Mouse (Mus musculus): ENCODE results near the gene Sgip1.

The Sgip1 gene

DNA sequence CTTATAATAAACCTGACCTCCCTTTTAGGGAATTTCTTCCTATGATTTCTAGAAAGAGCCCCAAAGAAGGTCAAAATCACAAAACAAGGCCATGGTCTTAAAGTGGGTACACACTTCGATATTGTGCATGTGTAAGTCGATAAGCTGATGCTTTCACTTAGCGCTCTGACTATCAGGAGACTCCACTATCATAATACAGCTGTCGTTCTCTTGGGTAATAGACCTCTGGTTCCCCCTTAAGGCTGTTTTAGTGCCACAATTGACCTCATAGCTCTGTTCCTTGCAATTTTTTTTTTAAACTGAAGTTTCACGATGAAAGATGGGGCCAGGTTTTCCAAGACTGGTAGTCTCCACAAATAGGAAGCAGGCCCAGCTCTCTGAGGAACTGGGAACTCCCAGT lies 238.3 kb downstream of the Sgip1 start:
- no peak for DNase-seq

DNA sequence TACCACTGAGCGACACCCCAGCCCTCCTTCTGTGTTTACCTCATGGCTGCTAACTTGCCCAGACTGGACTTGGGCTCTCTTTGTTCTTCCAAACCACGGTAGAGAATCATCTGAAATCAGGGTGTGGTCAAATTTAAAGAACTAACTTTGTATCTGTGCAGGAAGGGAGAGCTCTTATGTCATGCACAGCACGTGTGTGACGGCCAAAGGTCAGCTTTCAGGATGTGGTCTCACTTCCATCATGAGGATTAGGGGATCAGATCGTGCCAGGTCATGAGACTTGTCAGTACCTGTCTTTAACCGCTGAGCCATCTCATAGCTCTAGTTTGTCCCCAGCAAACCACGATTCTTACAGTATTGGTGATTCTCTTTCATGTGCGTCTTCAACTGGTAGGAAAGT lies 240.6 kb downstream of the Sgip1 start:
- no peak for DNase-seq

DNA sequence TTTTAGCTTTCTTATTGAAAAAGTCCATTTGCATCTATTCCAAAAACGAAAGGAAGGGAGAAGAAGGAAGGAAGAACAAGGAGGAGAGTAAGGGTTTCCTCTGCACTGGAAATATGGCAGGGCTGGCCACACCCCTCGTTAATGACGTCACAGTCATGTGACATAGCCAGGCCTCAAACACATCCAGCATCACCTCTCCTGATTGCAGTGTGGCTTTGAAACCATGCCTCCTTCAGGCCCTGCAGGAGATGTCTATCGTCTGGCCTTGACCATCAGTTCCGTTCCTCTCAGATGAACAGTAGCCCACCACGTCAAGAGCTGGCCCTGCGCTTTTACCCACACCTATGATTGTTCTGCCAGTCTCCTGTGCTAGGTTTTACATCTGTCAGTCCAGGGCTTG lies 245.1 kb downstream of the Sgip1 start:
- DNase-seq, result no peak

DNA sequence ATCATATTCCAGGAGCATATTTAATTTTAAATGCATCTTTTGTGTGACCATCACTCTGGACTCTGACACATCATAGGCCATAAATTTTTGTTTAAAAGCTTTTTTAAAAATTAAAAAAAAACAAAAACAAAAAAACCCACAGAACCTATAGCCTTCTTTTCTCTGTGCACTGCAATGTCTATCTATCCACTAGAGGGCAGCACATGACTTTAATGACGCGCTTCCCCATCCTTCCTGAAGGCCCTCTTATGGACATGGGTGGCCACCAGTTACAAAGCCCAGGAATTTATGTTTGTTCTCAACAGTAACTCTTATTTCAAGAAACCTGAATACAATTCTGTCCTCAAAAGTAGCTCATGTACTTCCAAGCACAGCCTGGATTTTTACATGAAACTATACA lies 245.8 kb downstream of the Sgip1 start:
- DNase-seq, result peak; percentile 68

DNA sequence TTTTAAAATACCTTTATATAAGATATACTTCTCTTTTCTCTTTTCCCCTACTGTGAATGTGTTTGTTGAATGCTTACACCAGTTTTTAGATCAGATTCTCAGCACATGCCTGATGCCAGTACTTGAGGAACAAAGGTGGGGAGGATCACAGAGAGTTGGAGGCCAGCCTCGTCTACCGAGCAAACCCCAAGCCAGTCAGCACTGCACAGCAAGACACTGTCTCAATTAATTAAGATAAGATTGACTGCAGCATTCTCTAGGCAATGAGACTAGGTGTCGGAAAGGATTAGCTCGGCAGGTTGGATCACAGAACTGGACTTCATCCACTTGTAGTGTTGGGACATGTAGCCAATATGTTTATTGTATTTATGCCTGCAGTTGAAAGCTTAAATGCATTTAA lies 246.2 kb downstream of the Sgip1 start:
- DNase-seq, result no peak

DNA sequence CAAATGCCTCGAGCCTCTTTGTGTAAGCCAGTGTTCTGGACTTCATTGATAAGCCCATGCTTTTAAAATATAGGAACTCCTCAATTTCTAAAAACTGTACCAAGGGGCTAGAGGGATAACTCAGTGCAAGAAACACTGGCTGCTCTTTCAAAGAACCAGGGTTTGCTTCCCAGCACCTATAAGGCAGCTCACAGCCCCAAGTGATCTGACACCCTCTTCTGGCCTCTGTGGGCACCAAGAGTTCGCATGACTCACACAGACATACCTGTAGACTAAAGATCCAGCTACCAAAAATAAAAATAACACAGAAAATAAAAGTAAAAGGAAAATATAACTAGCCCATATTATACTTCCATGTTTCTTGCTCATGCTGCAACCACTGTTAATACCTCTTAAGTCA lies 246.7 kb downstream of the Sgip1 start:
- DNase-seq, result no peak

DNA sequence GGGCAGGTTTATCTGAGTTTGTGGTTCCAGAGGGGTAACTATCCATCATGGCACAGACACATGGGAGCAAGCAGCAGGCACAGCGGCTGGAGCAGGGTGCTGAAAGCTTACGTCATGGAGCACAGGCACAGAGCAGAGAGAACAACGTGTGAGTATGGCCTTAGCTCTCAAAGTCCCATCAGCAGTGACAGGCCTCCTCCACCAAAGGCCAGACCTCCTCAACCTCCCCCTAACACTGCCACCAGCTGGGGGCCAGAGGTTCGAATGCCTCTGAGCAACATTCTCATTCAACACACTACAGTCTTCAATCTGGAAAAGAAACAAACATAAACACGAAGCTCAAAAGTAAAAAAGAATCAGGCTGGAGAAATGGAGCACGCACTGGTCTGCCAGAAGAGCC lies 247.4 kb downstream of the Sgip1 start:
- no peak for DNase-seq

DNA sequence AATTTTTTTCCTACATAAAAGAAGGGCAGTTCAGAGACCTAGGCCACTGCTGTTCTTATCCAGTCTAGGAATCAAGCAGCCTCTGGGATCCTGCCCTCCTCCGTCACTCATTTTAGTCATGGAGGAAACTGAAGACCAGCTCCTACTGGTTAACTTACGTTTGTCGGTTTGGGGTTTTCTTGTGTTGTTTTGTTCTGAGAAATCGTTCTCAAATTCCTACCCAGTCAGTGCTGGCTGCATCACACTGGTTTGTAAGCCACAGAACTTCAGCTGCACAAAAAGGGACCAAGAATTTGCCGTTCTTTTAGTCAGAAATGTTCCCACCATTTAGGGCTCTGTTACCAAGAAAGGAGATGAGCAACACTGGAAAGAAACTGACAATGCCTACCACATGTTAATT lies 248.3 kb downstream of the Sgip1 start:
- no peak for DNase-seq

DNA sequence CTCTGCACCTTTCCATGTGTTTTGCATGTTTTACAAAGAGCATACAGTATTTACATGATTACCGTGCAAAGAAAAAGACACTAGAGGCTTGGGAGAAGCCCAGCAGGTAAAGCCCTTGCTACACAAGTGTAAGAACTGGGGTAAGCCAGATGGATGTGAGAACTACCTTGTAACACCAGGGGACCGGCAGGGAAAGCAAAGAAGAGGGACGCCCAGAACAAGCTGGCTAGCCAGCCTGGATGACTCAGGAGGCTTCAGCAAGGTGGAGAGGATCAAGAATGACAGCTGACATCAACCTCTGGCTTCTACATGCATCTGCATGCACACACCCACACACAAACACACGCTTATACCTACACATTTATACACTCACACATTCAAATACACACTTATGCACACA lies 248.9 kb downstream of the Sgip1 start:
- no peak for DNase-seq

DNA sequence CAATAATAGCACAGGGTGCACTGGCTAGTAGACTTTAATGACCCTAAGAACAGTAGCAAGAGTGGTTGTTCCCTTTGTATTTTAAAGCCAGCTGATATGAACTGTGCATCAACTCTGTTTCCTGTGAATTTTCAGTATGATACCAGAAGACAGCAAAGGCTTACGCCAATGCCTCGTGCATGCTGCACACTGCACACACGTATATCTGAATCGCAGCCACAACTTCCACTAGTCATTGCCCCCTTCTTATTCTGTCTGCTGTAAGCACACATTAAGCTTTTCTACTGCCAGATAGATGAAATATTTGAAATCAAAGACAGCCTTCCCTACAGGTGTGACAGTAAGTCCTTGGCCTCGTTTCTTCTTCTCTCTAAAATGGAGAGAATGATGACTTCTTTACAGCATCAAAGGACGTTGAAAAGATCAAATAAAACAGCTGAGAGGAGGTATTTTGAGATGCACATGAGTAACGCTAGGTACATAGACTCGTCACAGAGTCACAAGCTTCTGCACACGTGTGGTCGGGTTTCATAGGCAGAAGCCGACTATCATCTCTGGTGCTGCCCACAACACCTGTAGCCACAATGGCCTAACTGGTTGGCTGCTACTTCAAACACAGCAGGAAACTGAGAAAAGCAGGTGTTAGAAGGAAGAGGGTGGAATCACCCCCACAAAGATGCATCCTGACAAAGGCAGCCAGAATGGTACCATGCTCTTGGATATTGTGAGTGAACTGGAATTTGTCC lies 249.7 kb downstream of the Sgip1 start:
- DNase-seq, result no peak

DNA sequence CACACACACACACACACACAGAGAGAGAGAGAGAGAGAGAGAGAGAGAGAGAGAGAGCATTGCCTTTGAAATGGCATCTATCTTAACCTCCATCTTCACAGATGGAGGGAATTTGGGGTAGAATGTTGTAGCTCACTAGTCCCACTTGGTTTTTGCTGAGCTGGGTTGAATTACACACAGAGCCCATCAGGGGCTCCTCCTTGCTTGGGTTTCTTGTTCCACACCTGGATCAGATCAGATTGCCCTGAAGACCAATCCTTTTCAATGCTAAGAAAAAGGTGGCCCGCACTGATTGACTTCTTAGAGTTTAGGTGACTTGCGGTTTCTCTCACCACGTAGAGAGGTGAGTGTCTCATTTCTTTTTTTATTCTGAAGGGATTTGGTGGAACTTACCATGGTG lies 250.6 kb downstream of the Sgip1 start:
- DNase-seq, result no peak

DNA sequence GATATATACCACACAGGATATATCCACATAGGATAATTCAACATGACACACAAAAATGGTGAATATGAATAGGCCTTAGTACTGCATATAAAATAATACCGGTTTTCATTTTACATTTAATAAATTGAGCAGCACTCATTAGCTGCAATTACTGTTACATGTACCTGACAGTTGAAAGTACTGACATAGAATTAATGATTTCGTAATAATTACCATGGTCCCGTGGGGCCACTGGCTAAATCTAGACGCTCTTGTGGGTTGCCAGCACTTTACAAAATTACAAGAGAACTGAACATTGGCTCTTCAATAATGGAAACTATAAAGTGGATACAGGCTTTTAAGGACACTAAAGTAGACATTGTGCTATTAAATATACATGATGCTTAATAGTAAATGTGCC lies 263.6 kb downstream of the Sgip1 start:
- no peak for DNase-seq

DNA sequence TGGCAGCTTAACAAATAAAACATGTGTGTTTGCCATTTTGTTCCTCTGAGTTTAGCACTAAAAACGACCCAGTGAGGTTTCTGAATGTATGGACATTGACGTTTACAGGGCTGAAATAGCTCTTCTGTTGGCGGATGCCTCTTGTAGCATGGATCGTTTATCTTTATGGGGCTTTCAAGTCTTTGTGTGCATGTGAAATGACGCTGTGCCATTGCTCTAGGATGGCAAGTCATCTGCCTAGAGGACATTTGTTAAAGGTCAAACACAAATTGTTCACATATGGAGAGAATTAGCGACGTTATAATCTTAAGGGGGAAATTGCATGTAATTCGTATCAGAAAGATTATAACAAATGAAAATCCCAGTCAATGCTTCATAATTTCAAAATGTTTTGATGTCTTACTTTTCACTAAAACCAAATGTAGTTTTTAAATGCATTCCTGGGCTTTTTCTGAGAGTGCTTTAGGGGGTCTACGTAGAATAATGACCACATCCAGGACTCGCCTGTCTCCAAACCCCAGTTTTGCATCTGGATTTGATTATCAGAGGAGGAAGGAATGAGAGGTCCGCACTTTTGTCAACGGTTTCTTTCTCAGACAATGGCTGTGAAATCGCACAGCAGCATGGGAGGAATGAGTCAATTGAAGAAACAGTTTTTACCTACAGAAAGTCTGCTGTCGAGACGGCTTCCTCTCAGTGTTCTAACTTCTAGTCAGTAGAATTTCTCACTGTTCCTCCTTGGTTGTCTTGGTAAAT lies 264.3 kb downstream of the Sgip1 start:
- DNase-seq, result no peak

DNA sequence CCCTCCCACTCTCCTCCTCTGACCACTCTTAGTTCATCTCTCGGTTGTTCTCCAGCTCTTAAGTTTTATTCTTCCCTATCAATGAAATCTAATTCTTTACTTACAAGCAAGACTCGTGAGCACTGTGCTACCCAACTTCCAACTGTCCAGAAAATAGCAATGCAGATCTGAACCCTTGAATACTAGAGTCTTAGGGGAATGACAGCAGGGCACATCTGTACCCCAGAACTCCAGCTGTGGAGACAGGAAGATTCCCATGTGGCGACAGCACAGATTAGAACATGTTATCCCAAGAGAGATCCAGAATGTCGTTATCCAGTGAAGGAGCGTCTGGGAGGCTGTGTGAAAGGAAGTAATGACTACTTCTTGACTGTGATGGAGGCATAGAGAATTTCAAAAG lies 265.2 kb downstream of the Sgip1 start:
- no peak for DNase-seq

DNA sequence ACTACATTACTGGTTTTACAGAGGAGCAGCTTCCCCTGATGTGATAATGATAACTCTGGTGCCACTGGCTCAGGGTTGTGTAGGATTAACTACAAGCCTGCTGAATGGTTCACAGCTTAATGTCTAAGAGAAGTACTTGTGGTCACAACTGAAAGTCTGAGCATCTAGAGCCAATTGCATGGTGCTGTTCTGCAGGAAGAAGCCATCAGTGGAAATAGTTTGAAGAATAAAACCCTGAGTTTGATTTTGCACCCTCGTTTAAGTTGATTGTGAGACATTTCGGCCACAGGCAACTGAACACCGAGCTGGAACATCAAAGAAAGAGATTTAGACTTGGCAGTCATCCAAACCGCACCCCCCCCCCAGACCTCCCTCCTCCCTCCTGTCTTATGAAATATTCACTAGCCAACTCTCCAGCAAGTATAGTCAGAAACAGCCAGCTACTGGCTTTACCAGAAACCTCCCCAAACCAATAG lies 265.9 kb downstream of the Sgip1 start:
- DNase-seq, result no peak

DNA sequence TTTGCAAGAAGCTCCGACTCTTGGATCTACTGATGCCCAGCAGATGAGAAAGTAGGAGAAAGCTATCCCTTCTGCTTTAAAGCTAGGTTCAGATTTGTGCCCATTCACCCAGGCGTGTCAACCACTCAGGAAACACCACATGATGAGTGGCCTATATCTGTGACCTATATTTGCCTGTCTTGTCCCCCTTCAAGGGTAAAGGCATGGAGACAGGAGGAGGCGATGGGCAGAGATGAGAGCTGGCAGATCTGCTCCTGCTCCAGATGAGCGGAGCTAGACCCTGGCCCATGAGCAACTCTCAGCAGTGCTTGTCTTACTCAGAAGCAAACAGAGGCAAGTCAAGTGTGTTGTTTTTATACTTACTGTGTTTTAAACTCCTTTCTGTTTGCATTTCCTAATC lies 269.6 kb downstream of the Sgip1 start:
- DNase-seq, result peak; percentile 6

DNA sequence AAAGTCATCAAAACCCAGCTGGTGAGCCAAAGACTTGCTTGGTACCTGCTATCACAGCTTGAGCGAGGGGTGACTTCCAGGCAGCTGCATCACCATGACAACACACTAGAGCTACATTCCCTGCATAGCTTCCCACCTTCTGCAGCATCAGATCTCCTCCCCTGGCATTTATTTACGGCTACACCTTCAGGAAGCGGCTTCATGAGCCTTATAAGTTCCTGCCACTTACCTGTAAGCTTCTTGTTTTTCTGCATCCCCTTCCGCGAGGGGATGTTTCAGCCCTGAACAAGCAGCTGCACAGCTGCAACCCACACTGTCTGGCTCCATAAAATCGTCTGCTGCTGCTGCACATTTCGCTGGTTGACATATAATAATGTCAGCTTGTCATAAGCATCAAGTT lies 270.7 kb downstream of the Sgip1 start:
- no peak for DNase-seq

DNA sequence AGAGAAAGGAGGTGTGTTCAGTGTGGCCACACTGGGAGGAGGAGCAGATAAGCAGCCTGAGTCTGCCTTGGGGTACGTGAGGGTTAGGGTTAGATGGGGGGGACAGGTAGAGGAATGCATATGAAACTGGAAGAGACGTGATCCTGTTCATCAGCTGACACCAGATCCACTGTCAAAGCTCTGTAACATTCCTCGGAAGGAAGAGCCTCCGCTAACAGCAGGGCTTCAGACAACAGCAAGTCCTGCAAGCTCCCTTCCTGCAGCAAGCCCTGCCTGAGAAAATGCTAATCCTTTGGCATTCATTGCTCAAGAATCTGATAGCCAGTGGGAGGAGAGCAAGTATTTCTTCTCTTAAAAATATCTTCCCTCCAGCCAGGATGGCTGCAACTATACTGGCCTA lies 272.4 kb downstream of the Sgip1 start:
- no peak for DNase-seq

Data from cerebellum, adult 9-10 months (tissue).